Mouse (Mus musculus): Measurements from ENCODE around the gene Hmmr. TPM values are rescaled to one million over a fixed set of nuclear protein-coding genes. Genes with fewer than 3 reads are reported as not detected.

Gene Hmmr
- under 1 TPM; 0.41 to 0.62 TPM for total RNA-seq (2021)

DNA sequence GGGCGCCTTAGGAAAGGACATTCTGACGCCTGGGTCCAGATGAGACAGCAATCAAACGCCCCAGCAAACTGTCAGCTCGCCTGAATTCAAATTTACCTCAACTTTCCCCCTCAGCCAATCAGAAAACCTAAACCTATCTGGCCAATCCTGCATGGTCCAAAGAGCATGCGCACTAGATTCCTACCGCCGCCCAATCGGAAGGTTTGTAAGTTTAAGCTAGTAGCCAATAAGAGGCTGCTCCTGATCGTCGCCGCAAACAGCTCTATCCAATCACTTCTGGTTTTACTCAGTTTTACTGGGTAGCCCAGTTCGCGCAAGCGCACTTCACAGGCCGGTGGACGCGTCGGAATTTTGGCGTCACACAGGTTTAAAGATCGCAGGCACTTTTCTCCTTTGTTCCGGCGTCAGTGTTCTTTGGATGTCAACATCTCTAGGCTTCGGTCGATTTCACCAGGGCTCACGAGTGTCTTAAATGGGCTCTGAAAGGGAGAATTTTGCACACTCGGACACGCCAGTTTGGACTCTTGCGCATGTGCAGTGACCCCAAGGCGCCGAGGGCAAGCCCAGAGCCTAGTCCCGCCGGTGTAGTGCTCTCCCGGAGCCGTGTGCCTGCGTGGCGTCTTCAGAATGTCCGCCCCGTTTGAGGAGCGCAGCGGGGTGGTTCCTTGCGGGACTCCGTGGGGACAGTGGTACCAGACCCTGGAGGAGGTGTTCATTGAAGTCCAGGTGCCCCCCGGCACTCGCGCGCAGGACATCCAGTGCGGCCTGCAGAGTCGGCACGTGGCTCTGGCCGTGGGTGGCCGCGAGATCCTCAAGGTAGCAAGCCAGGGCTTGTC lies at the start of gene Hmmr, which contains the start of gene Nudcd2:
Hmmr (minus strand) TSS at position 84 of the 836 bp plus-strand sequence.
Nudcd2 (plus strand) TSS at position 329 of the 836 bp plus-strand sequence.
- intact Hi-C loops (cut with DNase I), result loop anchor here (1.0 to 2.0 kb wide), 2 partner anchors 22 to 41 kb away; partner anchors contain the start of gene Ccng1
- DNase-seq (ENCODE audit: low spot score in 2 of 2), result peak; percentile 94 to 99

DNA sequence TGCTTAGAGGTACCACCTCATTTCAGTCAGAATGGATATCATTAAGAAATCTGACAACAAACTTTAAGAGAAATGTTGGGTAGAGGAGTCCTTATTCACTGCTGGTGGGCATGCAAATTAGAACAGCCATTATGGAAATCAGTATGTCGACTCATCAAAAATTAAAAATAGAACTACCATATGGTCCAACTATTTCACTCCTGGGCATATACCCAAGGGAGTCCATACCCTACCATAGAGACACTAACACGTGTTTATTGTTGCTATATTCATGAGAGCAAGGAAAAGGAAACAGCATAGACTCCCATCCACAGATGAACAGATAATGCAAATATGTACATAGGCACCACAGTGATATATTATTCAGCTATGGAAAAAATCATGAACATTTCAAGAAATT lies 48.6 kb upstream of the Hmmr start:
- no peak for DNase-seq (ENCODE audit: low spot score in 2 of 2)
- intact Hi-C loops (cut with DNase I), result loop anchor here (5.0 to 10.0 kb wide), 7 partner anchors 83 to 1270 kb away; no protein-coding TSS in a partner anchor

GRCm38 (mm10) chr11:40775315-40776269 lies 42.4 kb upstream of the Hmmr start:
- intact Hi-C loops (cut with DNase I), result no loop called here
- peak in 1 of 2 experiments; percentile 57 for DNase-seq (ENCODE audit: low spot score in 2 of 2)

DNA sequence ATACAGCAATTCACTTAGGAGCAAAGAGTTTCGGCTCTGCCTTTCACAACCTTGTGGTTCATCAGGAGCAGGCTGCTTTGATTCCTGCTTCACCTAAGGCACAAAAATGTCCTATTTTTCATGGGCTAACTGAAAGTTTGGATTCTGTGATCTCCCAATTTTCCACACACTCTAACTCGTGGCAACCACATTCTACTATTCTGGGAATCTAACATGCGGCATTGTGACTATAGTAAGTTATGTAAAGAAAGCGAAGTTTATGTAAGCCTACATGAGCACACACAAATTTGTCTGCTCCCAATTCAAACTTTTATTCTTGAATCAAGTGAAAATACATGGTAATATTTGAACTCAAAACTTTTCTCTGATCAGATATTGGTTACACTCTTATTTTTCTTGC lies 31.5 kb upstream of the Hmmr start:
- intact Hi-C loops (cut with DNase I), result no loop called here
- peak in 1 of 2 experiments; percentile 67 for DNase-seq (ENCODE audit: low spot score in 2 of 2)

DNA sequence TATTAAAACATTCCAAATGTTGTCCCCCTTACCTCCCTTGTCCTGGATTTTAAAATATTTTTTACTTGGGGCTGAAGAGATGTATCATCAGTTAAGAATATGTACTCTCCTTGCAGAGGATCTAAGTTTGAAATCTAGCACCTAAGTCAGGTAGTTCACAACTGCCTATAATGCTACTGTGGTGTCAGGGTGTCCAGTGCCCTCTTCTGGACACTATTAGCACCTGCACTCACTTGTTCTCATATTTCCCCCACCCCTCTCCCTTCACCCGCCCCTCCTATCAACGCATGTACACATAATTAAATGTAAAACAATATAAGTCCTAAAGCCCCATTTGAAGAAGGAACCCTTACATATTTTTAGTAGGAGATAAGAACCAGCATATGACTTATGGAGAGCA lies 30.2 kb upstream of the Hmmr start:
- intact Hi-C loops (cut with DNase I), result loop anchor here (2.0 kb wide), 1 partner anchor 71 kb away; no protein-coding TSS in a partner anchor

DNA sequence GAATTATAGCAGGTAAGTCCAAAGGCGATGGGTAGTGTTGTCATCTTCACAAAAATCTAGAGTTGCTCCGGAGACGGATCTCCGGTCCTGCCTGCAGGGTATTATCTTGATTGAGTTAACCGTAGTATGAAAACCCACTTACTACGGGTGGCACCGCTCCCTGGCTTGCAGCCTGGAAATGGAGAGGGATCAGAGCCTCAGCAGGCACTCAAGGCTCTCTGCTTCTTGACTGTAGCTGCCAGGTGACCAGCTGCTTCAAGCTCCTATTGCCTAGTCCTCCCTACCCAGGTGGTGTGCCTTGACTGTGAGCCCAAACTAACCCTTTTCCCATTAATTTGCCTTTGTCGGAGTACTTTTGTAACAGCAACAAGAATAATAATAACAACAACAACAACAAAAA lies 26.7 kb upstream of the Hmmr start:
- DNase-seq (ENCODE audit: low spot score in 2 of 2), result no peak
- intact Hi-C loops (cut with DNase I), result no loop called here

More for the DNA sequence above, 30.2 kb upstream of the Hmmr start:
- no peak for DNase-seq (ENCODE audit: low spot score in 2 of 2)

- no peak for DNase-seq (ENCODE audit: low spot score in 2 of 2)
- intact Hi-C loops (cut with DNase I), result loop anchor here (1.0 to 2.0 kb wide), 2 partner anchors 23 to 63 kb away; partner anchors contain the start of genes Hmmr and Nudcd2
Measured at GRCm38 (mm10) chr11:40755968-40756367, 22.7 kb upstream of the Hmmr start.

DNA sequence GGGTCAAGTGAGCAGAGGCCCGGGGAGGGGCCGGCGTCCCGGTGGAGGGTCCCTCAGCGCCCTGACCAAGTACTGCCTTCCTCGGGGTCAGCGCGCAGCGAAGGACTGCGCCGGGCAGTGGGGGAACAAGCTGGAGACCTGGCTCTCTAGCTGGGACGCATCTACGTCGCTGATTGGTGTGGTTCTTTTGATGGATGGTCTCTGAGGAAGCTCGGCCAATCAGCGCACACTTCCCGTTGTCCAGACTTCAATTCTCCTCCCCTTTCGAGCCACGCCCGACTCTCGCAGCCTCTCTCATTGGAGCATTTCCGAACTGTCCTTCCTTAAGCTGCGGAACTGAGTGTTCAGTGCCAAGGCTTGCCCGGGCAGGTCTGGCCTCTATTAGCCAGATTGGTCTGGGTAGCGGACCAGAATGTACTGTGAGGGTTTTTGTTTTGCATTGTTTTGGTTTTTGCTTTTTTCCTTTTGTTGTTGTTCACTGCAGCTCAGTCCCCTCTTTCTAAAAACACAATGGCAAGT lies 21.9 kb upstream of the Hmmr start, which contains the start of gene Ccng1:
Ccng1 (minus strand) TSS at position 203 of the 519 bp plus-strand sequence.
- intact Hi-C loops (cut with DNase I), result loop anchor here (1.0 to 2.0 kb wide), 2 partner anchors 22 to 62 kb away; partner anchors contain the start of genes Hmmr and Nudcd2
- DNase-seq (ENCODE audit: low spot score in 2 of 2), result peak; percentile 91 to 98

- no peak for DNase-seq (ENCODE audit: low spot score in 2 of 2)
- intact Hi-C loops (cut with DNase I), result loop anchor here (1.0 to 2.0 kb wide), 2 partner anchors 21 to 62 kb away; partner anchors contain the start of genes Hmmr and Nudcd2
Measured at GRCm38 (mm10) chr11:40754664-40755107, 21.5 kb upstream of the Hmmr start.

- no peak for DNase-seq (ENCODE audit: low spot score in 2 of 2)
- intact Hi-C loops (cut with DNase I), result loop anchor here (2.0 kb wide), 1 partner anchor 61 kb away; no protein-coding TSS in a partner anchor
Measured at GRCm38 (mm10) chr11:40753836-40754235, 20.6 kb upstream of the Hmmr start.

DNA sequence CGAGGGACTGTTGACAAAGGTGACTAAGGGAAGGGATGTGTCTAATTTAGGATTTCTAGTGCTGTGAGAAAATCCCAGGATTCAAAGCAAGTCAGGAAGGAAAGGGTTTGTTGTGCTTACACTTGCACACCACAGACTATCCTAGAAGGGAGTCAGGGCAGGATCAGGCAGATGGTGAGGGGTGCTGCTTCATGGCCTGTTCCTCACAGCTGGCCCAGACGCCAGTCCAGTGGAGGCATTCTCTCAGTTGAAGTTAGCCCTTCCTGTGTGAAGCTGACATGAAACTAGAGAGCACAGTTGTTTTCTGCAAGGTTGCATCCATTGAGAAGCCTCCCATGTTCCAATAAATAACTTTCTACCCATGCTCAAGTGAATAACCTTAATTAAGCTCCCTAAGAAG lies 14.5 kb upstream of the Hmmr start:
- no peak for DNase-seq (ENCODE audit: low spot score in 2 of 2)
- intact Hi-C loops (cut with DNase I), result no loop called here

DNA sequence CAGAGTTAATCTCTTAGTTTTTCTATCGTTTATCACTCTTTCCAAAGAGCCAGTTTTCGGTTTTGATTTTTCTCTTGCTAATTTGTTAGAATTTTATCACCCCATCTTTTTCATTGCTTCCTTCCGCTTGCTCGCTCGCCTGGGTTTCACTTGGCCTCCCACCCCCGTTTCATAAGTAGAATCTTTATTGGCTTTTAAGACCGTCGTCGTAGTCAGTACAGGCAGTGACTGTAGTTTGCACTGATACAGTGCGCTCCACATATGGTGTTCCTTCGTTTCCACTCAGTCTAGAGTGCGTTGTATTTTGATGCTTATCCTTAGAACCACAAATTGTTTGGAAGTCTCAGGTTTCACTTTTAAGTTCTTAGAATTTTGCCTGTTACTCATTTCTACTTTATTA lies 13.1 kb upstream of the Hmmr start:
- intact Hi-C loops (cut with DNase I), result no loop called here
- no peak for DNase-seq (ENCODE audit: low spot score in 2 of 2)

- intact Hi-C loops (cut with DNase I), result no loop called here
Measured at GRCm38 (mm10) chr11:40744348-40744747, 11.1 kb upstream of the Hmmr start.

DNA sequence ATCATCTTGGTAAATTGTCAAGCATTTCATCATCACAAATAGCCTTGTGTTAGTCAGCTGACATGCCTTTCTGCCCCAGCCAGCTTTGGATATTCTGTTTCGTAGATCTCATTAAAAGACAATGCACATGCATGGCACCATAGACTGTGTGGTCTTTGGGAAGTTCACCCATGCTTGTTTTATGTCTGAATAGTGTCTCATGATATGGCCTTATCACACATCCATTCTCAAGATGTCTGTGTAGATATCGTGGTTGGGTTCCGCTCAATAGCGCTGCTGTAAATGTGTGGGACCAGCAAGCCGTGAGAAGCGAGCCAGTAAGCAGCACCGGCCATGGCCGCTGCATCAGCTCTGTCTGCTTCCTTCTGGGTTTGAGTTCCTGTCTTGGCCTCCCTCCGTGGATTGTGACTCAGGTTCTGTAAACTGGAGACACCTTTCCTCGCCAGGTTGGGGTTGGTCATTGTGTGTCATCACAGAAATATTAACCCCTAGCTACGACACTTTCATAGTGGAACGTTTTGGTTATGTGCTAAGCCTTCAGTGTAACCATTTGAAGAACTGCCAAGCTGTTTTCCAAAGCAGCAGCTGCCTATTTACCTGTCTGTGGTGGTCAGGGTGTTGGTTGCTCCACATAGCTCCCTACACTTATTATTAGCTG lies 8.5 kb upstream of the Hmmr start:
- no peak for DNase-seq (ENCODE audit: low spot score in 2 of 2)
- intact Hi-C loops (cut with DNase I), result no loop called here

More at GRCm38 (mm10) chr11:40744348-40744747, 11.1 kb upstream of the Hmmr start:
- no peak for DNase-seq (ENCODE audit: low spot score in 2 of 2)

DNA sequence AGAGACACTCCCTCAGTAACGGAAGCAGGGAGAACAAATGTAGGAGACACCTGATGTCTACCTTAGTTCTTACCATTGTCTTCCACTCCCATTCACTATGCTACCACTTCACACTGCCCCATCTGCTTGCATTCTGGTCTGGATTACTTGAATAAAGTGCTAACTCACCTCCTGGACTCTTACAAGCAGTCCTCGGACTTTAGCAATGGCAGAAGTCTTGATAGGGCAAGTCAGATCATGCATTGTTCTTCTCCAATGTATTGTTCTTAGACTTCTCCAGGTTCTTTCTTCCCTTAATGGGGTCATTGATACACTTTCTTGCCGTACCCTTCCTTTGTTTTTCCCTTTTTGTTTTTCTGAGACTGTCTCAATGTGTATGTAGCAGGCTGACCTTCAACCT lies 4.1 kb upstream of the Hmmr start:
- DNase-seq (ENCODE audit: low spot score in 2 of 2), result no peak
- intact Hi-C loops (cut with DNase I), result no loop called here

DNA sequence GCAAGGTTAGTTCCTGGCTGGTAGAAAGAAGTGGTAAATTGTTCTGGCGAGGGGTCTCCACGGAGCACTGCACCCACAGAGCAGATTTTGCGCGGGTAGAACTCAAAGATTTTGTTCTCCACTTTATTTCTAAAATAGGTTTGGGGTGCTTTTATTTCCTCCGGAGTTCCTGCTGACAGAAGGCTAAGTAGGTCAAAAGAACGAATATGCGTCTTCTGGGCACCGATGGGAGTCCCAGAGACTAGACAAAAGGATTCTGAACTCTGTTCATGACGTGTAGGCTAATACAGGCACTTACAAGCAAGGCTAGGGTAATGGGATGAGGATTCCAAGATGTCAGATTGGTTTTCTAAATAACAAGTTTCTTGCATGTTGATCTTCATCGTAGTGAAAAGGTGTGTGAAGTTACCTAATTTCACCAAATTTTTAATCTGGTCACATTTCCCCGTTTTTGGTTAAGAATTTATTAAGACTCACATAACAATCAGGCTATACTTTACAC lies 1.1 kb upstream of the Hmmr start:
- no peak for DNase-seq (ENCODE audit: low spot score in 2 of 2)
- intact Hi-C loops (cut with DNase I), result no loop called here

DNA sequence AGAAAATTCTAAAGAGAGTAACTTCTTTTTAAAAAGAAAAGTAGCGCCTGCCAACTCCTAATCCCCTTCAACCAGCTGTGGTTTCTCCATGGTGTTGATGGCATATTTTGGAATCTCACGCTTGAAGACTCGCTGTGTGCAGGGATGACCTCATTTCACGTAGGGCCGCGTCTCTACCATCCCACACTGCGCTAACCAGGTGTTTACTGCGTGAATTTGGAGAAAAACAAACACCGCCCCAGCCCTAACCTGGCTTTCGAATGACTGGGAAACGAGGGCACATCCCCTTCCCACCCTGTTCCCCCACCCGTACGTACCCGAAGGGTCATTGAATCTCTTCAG lies 254 bp downstream of the Hmmr start:
- DNase-seq (ENCODE audit: low spot score in 2 of 2), result no peak
- intact Hi-C loops (cut with DNase I), result loop anchor here (1.0 to 2.0 kb wide), 2 partner anchors 22 to 40 kb away; partner anchors contain the start of gene Ccng1

- no peak for DNase-seq (ENCODE audit: low spot score in 2 of 2)
- intact Hi-C loops (cut with DNase I), result no loop called here
Measured at GRCm38 (mm10) chr11:40718324-40718723, 14.9 kb downstream of the Hmmr start.

GRCm38 (mm10) chr11:40715524-40715923 lies 17.7 kb downstream of the Hmmr start:
- no peak for DNase-seq (ENCODE audit: low spot score in 2 of 2)
- intact Hi-C loops (cut with DNase I), result no loop called here
